Mouse (Mus musculus): ENCODE results near the gene Rhbdf1. TPM values are rescaled to one million over a fixed set of nuclear protein-coding genes. Genes with fewer than 3 reads are reported as not detected.

Gene Rhbdf1
- polyA plus RNA-seq, 1 experiment from 2014 or later = 70.9 TPM

DNA sequence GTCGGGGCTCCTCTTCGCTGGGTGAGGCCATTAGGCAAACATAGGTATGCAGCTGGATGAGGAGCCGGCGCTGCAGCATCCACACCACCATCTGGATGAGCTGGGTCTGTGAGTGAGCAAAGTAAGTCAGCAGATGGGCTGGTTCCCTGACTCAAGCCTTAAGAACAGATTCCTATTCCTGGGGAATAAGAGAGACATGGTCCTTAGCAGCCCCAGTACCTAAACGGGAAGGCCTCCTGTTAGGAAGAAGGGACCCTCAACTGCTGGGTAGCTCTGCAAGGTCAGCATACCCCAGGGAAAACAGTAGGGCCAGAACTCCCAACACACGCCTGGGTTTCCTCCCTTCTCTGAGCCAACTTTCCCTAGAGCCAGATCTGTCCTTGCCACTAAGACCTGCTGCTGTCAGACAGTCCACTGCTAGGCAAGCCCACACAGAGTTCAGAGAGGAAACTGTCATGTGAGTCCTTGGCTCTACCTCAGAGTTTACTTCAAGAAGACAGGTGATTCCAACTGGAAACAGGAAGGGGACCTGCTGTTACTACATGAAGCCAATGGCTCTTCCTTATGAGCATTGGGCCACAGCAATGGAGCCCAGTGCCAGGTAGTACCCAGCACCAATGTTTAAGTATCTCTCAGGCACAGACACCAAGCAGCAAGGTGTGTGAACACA lies 12.9 kb upstream of the Rhbdf1 start:
- peaks cover 40% of the 10 kb centered on the region for H3K36me3 ChIP-seq (ENCODE audit: control insufficient read depth, insufficient read depth, low read length)
- H3K27ac ChIP-seq (ENCODE audit: low read length) = peak overlapping the region; percentile 44; the same call in 1 of the 2 replicates
- peaks cover 9% of the 10 kb centered on the region for H3K4me1 ChIP-seq (replicated peaks; ENCODE audit: control insufficient read depth, insufficient read depth, low read length)
- no peak overlapping the region for H3K4me2 ChIP-seq (ENCODE audit: low read depth, low read length)
- H3K27me3 ChIP-seq (ENCODE audit: control insufficient read depth, insufficient read depth, low read depth, low read length) = no peaks in the 10 kb centered on the region
- H3K9ac ChIP-seq (ENCODE audit: low read length) = no peak overlapping the region
- no peaks in the 10 kb centered on the region for H3K9me3 ChIP-seq (ENCODE audit: control insufficient read depth, low read length)
- no peak for ATAC-seq (ENCODE audit: low read depth)
- no peak overlapping the region for H3K4me3 ChIP-seq (ENCODE audit: low read length)
- 81% methylated on average over 6 of the region's 6 CpGs for WGBS

DNA sequence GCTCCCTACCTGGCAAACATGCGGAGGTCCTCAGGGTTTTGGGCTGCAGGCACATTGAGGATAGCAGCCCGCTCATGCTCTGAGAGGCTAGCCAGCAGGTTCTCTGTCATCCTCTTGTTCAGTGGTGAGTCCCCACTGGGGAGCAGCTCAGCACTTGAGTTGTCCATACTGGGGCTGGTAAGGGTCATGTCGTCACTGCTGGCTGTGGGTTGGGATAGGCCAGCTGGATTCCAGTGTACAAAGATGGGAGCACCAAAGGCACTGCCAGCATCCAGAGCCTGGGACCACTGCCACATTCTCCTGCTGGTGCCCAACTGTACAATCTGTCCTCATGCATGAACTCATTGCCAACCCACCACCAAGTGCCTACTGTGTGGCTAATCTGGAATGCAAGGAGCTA lies 11.8 kb upstream of the Rhbdf1 start:
- no peak overlapping the region for H3K9ac ChIP-seq (ENCODE audit: low read length)
- WGBS = 86% methylated on average over 3 of the region's 3 CpGs
- no peaks in the 10 kb centered on the region for H3K9me3 ChIP-seq (ENCODE audit: control insufficient read depth, low read length)
- ATAC-seq (ENCODE audit: low read depth) = no peak
- H3K4me3 ChIP-seq (ENCODE audit: low read length) = no peak overlapping the region
- H3K4me2 ChIP-seq (ENCODE audit: low read depth, low read length) = no peak overlapping the region
- peaks cover 33% of the 10 kb centered on the region for H3K36me3 ChIP-seq (ENCODE audit: control insufficient read depth, insufficient read depth, low read length)
- H3K27me3 ChIP-seq (ENCODE audit: control insufficient read depth, insufficient read depth, low read depth, low read length) = no peaks in the 10 kb centered on the region
- peaks cover 9% of the 10 kb centered on the region for H3K4me1 ChIP-seq (replicated peaks; ENCODE audit: control insufficient read depth, insufficient read depth, low read length)
- no peak overlapping the region for H3K27ac ChIP-seq (ENCODE audit: low read length)

DNA sequence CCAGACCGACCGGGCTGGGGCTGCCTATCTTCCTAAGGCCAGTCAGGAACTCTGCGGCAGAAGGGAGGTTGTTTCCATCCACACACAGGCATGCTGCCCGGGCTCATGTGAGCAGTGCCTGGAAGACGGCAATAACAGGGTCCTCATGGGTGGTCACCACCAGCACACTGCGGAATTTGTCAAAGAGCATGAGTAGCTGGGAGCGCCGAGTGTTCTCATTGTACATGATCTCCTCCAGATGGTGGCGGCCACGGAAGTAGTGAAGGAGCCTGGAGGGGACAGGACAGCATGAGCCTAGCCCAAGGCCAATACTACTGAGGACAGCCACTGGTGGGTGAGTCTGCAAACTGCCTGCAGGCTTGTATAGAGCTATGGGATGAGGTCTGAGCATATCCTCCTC lies 10.7 kb upstream of the Rhbdf1 start:
- Histone ChIP-seq H3K4me2 (ENCODE audit: low read depth, low read length) (no peak overlapping the region), H3K9ac (ENCODE audit: low read length) (no peak overlapping the region), H3K9me3 (ENCODE audit: control insufficient read depth, low read length) (no peaks in the 10 kb centered on the region), H3K27me3 (ENCODE audit: control insufficient read depth, insufficient read depth, low read depth, low read length) (no peaks in the 10 kb centered on the region), H3K36me3 (ENCODE audit: control insufficient read depth, insufficient read depth, low read length) (peaks cover 33% of the 10 kb centered on the region), H3K4me1 (replicated peaks; ENCODE audit: control insufficient read depth, insufficient read depth, low read length) (peaks cover 9% of the 10 kb centered on the region), H3K27ac (ENCODE audit: low read length) (no peak overlapping the region), H3K4me3 (ENCODE audit: low read length) (no peak overlapping the region)
- peak; percentile 31; the same call in 1 of the 2 replicates for ATAC-seq (ENCODE audit: low read depth)
- 69% methylated on average over 10 of the region's 10 CpGs for WGBS

- WGBS = 89% methylated on average over 2 of the region's 2 CpGs
- no peak overlapping the region for H3K27ac ChIP-seq (ENCODE audit: low read length)
Measured at GRCm38 (mm10) chr11:32231125-32231524, 9.0 kb upstream of the Rhbdf1 start.

DNA sequence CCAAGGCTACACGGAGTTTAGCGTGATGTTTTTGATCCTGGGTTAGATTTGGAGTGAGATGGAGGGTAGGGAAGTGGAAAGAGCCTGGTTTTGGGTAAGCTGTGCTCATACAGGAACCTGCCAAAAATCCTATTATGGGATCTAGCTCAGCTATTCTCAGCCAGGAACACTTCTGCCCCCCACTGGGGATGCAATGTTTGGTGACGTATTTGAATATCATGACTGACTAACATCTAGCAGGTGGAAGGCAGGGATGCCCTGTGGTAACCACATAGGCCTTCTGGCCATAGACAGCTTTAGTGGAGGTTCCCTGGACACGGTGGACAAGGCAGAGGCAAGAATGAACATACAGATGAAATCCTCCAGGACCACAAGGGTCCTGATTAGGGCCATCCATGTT lies 8.1 kb upstream of the Rhbdf1 start:
- H3K4me3 ChIP-seq (ENCODE audit: low read length) = no peak overlapping the region
- no peak overlapping the region for H3K4me2 ChIP-seq (ENCODE audit: low read depth, low read length)
- no peaks in the 10 kb centered on the region for H3K9me3 ChIP-seq (ENCODE audit: control insufficient read depth, low read length)
- 75% methylated on average over 4 of the region's 4 CpGs for WGBS
- no peaks in the 10 kb centered on the region for H3K27me3 ChIP-seq (ENCODE audit: control insufficient read depth, insufficient read depth, low read depth, low read length)
- no peak overlapping the region for H3K27ac ChIP-seq (ENCODE audit: low read length)
- no peak for ATAC-seq (ENCODE audit: low read depth)
- peaks cover 30% of the 10 kb centered on the region for H3K36me3 ChIP-seq (ENCODE audit: control insufficient read depth, insufficient read depth, low read length)
- H3K4me1 ChIP-seq (replicated peaks; ENCODE audit: control insufficient read depth, insufficient read depth, low read length) = peaks cover 25% of the 10 kb centered on the region
- no peak overlapping the region for H3K9ac ChIP-seq (ENCODE audit: low read length)

More at GRCm38 (mm10) chr11:32231125-32231524, 9.0 kb upstream of the Rhbdf1 start:
- Histone ChIP-seq H3K27me3 (ENCODE audit: control insufficient read depth, insufficient read depth, low read depth, low read length) (no peaks in the 10 kb centered on the region), H3K4me2 (ENCODE audit: low read depth, low read length) (no peak overlapping the region), H3K9ac (ENCODE audit: low read length) (no peak overlapping the region), H3K4me3 (ENCODE audit: low read length) (no peak overlapping the region), H3K9me3 (ENCODE audit: control insufficient read depth, low read length) (no peaks in the 10 kb centered on the region), H3K4me1 (replicated peaks; ENCODE audit: control insufficient read depth, insufficient read depth, low read length) (peaks cover 21% of the 10 kb centered on the region), H3K36me3 (ENCODE audit: control insufficient read depth, insufficient read depth, low read length) (peaks cover 30% of the 10 kb centered on the region)
- no peak for ATAC-seq (ENCODE audit: low read depth)

GRCm38 (mm10) chr11:32228292-32228845 lies 6.3 kb upstream of the Rhbdf1 start:
- Histone ChIP-seq H3K9ac (ENCODE audit: low read length) (no peak overlapping the region), H3K27me3 (ENCODE audit: control insufficient read depth, insufficient read depth, low read depth, low read length) (no peaks in the 10 kb centered on the region), H3K4me2 (ENCODE audit: low read depth, low read length) (no peak overlapping the region), H3K4me3 (ENCODE audit: low read length) (no peak overlapping the region), H3K9me3 (ENCODE audit: control insufficient read depth, low read length) (no peaks in the 10 kb centered on the region), H3K4me1 (replicated peaks; ENCODE audit: control insufficient read depth, insufficient read depth, low read length) (peaks cover 34% of the 10 kb centered on the region), H3K27ac (ENCODE audit: low read length) (no peak overlapping the region), H3K36me3 (ENCODE audit: control insufficient read depth, insufficient read depth, low read length) (peaks cover 22% of the 10 kb centered on the region)
- ATAC-seq (ENCODE audit: low read depth) = no peak
- 88% methylated on average over 3 of the region's 3 CpGs for WGBS

- H3K9me3 ChIP-seq (ENCODE audit: control insufficient read depth, low read length) = no peaks in the 10 kb centered on the region
- H3K27ac ChIP-seq (ENCODE audit: low read length) = no peak overlapping the region
- WGBS = 88% methylated on average over 9 of the region's 9 CpGs
- H3K4me3 ChIP-seq (ENCODE audit: low read length) = no peak overlapping the region
- peaks cover 16% of the 10 kb centered on the region for H3K36me3 ChIP-seq (ENCODE audit: control insufficient read depth, insufficient read depth, low read length)
- H3K4me1 ChIP-seq (replicated peaks; ENCODE audit: control insufficient read depth, insufficient read depth, low read length) = peaks cover 41% of the 10 kb centered on the region
- no peak for ATAC-seq (ENCODE audit: low read depth)
- no peaks in the 10 kb centered on the region for H3K27me3 ChIP-seq (ENCODE audit: control insufficient read depth, insufficient read depth, low read depth, low read length)
- H3K4me2 ChIP-seq (ENCODE audit: low read depth, low read length) = peak overlapping the region; percentile 81; the same call in 1 of the 2 replicates
- H3K9ac ChIP-seq (ENCODE audit: low read length) = peak overlapping the region; percentile 93; the same call in 1 of the 2 replicates
Measured at GRCm38 (mm10) chr11:32227555-32227954, 5.5 kb upstream of the Rhbdf1 start.

GRCm38 (mm10) chr11:32227041-32227440 lies 4.9 kb upstream of the Rhbdf1 start:
- no peaks in the 10 kb centered on the region for H3K9me3 ChIP-seq (ENCODE audit: control insufficient read depth, low read length)
- ATAC-seq (ENCODE audit: low read depth) = no peak
- peak overlapping the region; percentile 96 for H3K27ac ChIP-seq (ENCODE audit: low read length)
- H3K4me3 ChIP-seq (ENCODE audit: low read length) = peak overlapping the region; percentile 80
- no peaks in the 10 kb centered on the region for H3K27me3 ChIP-seq (ENCODE audit: control insufficient read depth, insufficient read depth, low read depth, low read length)
- peak overlapping the region; percentile 81 for H3K4me2 ChIP-seq (ENCODE audit: low read depth, low read length)
- H3K36me3 ChIP-seq (ENCODE audit: control insufficient read depth, insufficient read depth, low read length) = peaks cover 15% of the 10 kb centered on the region
- H3K4me1 ChIP-seq (replicated peaks; ENCODE audit: control insufficient read depth, insufficient read depth, low read length) = peaks cover 45% of the 10 kb centered on the region
- H3K9ac ChIP-seq (ENCODE audit: low read length) = peak overlapping the region; percentile 93
- 43% methylated on average over 1 of the region's 1 CpGs for WGBS

GRCm38 (mm10) chr11:32226124-32226871 lies 4.2 kb upstream of the Rhbdf1 start, which contains the start of gene Mpg:
Mpg (plus strand) TSS chr11:32226505.
- 3% methylated on average over 47 of the region's 47 CpGs for WGBS
- Histone ChIP-seq H3K4me1 (replicated peaks; ENCODE audit: control insufficient read depth, insufficient read depth, low read length) (peaks cover 45% of the 10 kb centered on the region), H3K27me3 (ENCODE audit: control insufficient read depth, insufficient read depth, low read depth, low read length) (no peaks in the 10 kb centered on the region), H3K9me3 (ENCODE audit: control insufficient read depth, low read length) (no peaks in the 10 kb centered on the region), H3K36me3 (ENCODE audit: control insufficient read depth, insufficient read depth, low read length) (peaks cover 9% of the 10 kb centered on the region), H3K27ac (ENCODE audit: low read length) (peak within 1 kb of the TSS; percentile 96), H3K9ac (ENCODE audit: low read length) (peak within 1 kb of the TSS; percentile 93), H3K4me2 (ENCODE audit: low read depth, low read length) (peak within 1 kb of the TSS; percentile 81), H3K4me3 (ENCODE audit: low read length) (peak within 1 kb of the TSS; percentile 80)
- ATAC-seq (ENCODE audit: low read depth) = peak; percentile 64

All from lung, embryonic 16.5 days (tissue).